Mouse (Mus musculus): Measurements from ENCODE around the gene Klc4. TPM values are rescaled to one million over a fixed set of nuclear protein-coding genes. Genes with fewer than 3 reads are reported as not detected.

Gene Klc4
- polyA plus RNA-seq, 1 experiment = 34.5 TPM

DNA sequence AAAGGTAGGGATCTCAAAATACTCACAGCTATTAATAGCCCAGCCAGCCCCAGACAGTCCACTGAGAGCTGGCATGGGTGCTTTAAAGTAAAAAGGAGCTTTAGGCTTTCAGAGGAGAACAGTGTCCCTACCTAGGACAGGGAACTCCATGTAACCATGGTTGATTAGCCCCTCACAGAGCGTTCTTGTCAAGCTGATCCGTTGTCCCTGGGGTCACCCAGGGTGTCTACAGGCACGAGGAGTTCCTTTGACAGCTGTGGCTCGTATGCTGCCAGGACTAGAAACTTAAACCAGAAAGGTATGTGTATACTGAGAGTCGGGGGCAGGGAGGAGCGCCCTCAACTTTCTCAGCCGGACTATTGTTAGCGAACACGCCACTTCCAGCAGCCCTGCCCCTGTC lies 33.1 kb upstream of the Klc4 start:
- TF ChIP-seq CTCF (IDR thresholded peaks at IDR 0.05; ENCODE audit: borderline replicate concordance, extremely low read depth, insufficient read depth, insufficient read length) (no peak), POLR2A (IDR thresholded peaks at IDR 0.05; ENCODE audit: borderline replicate concordance, extremely low read depth, insufficient read depth, insufficient read length, poor library complexity, severe bottlenecking) (no peak)
- no peak for DNase-seq (ENCODE audit: low read depth)

GRCm38 (mm10) chr17:46678416-46678815 lies 32.6 kb upstream of the Klc4 start, which contains the start of gene Mea1:
Gene Mea1, plus strand, starts transcription at chr17:46678793.
- no peak for DNase-seq (ENCODE audit: low read depth)
- TF ChIP-seq POLR2A (IDR thresholded peaks at IDR 0.05; ENCODE audit: borderline replicate concordance, extremely low read depth, insufficient read depth, insufficient read length, poor library complexity, severe bottlenecking) = no peak
- no peak for TF ChIP-seq CTCF (IDR thresholded peaks at IDR 0.05; ENCODE audit: borderline replicate concordance, extremely low read depth, insufficient read depth, insufficient read length)

DNA sequence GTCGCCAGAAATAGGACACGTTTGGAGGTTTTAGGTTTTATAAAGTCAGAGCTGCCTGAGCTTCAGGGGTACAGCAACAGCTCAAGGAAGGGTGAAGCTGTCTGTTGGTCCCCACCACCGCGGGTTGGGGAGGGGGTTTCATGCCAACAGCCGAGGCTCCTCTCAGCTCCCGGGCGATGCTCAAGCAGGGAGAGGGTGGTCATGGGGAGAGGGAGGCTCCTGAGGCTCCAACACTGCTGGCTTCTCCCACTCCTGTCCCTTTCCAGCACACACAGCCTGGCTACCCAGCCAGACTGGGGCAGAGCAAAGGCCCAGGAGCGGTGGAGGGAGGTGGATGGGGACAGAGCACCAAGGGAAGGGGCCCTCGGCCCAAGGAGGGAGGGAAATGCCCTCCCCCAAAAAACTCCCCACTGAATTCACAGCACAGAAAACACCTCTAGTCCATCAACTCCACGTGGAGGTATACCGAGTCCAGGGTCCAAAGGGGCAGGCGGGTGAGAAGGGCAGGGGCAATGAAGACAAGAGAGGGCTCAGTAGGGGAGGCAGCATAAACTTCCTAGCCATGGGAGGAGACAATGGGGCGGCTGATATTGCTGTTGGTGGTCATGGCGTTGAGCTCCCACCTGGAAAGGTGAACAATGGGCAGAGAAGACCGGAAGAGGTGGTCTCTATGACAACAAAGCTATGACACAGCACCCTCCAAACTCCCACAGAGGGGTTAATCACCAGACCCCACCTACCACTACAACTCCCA lies 28.9 kb upstream of the Klc4 start:
- no peak for TF ChIP-seq POLR2A (IDR thresholded peaks at IDR 0.05; ENCODE audit: borderline replicate concordance, extremely low read depth, insufficient read depth, insufficient read length, poor library complexity, severe bottlenecking)
- TF ChIP-seq CTCF (IDR thresholded peaks at IDR 0.05; ENCODE audit: borderline replicate concordance, extremely low read depth, insufficient read depth, insufficient read length) = no peak
- DNase-seq (ENCODE audit: low read depth) = no peak

DNA sequence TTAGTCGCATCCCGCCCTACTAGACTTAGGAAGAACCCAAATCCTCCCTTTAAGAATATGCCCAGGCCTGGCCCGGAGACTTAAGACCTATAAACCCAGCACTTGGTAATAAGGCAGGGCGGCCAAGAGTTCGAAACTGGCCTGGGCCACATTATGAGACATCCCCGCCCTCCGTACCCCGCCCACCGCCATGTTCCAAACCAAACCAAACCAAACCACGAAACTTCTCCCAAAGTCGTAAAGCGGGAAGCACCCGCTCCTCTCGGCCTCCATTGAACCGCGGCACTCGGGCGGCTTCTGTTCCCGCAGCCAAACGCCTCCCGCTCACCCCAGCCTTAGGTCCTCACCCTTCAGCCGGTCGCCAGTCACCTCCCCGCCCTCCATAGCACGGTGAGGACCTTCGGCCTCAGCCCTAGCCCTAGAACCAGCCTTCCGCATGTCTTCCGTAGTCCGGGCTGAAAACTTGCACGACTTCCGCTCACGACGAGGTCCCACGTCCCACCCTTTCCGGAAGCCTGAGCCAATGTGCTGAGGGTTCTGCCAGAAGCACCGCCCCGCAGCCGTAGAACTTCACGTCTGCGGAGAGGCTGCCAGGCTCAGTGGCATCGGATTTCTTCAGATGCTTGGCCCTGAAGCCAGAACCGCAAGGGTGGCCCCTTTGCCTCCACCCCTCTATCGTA lies 28.2 kb upstream of the Klc4 start, which contains the start of gene Rrp36:
Gene Rrp36, minus strand, starts transcription at position 503 of the 680 bp plus-strand sequence.
- peak; percentile 97 for DNase-seq (ENCODE audit: low read depth)
- TF ChIP-seq POLR2A (IDR thresholded peaks at IDR 0.05; ENCODE audit: borderline replicate concordance, extremely low read depth, insufficient read depth, insufficient read length, poor library complexity, severe bottlenecking) (peak; percentile 23; the same call in 1 of the 2 replicates), CTCF (IDR thresholded peaks at IDR 0.05; ENCODE audit: borderline replicate concordance, extremely low read depth, insufficient read depth, insufficient read length) (no peak)

- TF ChIP-seq CTCF (IDR thresholded peaks at IDR 0.05; ENCODE audit: borderline replicate concordance, extremely low read depth, insufficient read depth, insufficient read length) = no peak
- TF ChIP-seq POLR2A (IDR thresholded peaks at IDR 0.05; ENCODE audit: borderline replicate concordance, extremely low read depth, insufficient read depth, insufficient read length, poor library complexity, severe bottlenecking) = no peak
- DNase-seq (ENCODE audit: low read depth) = no peak
These were observed 24.1 kb upstream of the Klc4 start for GRCm38 (mm10) chr17:46669911-46670310.

GRCm38 (mm10) chr17:46667712-46668111 lies 21.9 kb upstream of the Klc4 start:
- no peak for TF ChIP-seq CTCF (IDR thresholded peaks at IDR 0.05; ENCODE audit: borderline replicate concordance, extremely low read depth, insufficient read depth, insufficient read length)
- no peak for DNase-seq (ENCODE audit: low read depth)

- TF ChIP-seq POLR2A (IDR thresholded peaks at IDR 0.05; ENCODE audit: borderline replicate concordance, extremely low read depth, insufficient read depth, insufficient read length, poor library complexity, severe bottlenecking) (no peak), CTCF (IDR thresholded peaks at IDR 0.05; ENCODE audit: borderline replicate concordance, extremely low read depth, insufficient read depth, insufficient read length) (no peak)
- no peak for DNase-seq (ENCODE audit: low read depth)
These were observed 16.9 kb upstream of the Klc4 start for GRCm38 (mm10) chr17:46662730-46663129.

DNA sequence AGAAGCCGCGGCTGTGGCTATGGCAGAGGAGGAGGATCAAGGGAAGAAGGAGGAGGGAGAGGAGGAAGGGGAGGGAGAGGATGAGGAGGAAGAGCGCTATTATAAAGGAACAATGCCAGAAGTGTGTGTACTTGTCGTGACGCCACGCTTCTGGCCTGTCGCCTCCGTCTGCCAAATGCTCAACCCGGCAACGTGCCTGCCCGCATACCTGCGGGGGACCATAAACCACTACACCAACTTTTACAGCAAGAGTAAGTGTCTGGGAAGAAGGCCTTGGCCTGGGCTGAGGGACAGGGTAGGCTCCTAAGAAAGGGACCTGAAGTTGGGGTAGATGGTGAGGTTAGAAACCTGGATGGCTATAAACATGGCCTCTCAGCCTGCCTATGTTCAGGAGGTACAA lies 16.2 kb upstream of the Klc4 start:
- no peak for DNase-seq (ENCODE audit: low read depth)
- TF ChIP-seq POLR2A (IDR thresholded peaks at IDR 0.05; ENCODE audit: borderline replicate concordance, extremely low read depth, insufficient read depth, insufficient read length, poor library complexity, severe bottlenecking) (no peak), CTCF (IDR thresholded peaks at IDR 0.05; ENCODE audit: borderline replicate concordance, extremely low read depth, insufficient read depth, insufficient read length) (no peak)

DNA sequence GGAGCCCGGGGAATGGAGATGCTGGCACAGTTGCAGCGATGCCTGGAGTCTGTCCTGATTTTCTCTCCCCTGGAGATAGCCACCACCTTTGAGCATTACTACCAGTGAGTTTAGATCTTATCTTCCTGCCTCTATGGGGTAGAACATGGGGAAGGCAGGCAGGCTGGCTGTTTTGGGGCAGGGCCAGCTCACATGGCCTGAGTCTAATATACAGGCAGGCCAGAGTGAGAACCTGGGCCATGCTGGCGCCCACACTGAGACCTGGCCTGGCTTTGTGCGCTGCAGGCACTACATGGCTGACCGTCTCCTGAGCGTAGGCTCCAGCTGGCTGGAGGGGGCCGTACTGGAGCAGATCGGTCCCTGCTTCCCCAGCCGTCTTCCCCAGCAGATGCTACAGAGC lies 15.5 kb upstream of the Klc4 start:
- TF ChIP-seq POLR2A (IDR thresholded peaks at IDR 0.05; ENCODE audit: borderline replicate concordance, extremely low read depth, insufficient read depth, insufficient read length, poor library complexity, severe bottlenecking) (no peak), CTCF (IDR thresholded peaks at IDR 0.05; ENCODE audit: borderline replicate concordance, extremely low read depth, insufficient read depth, insufficient read length) (no peak)
- DNase-seq (ENCODE audit: low read depth) = no peak

DNA sequence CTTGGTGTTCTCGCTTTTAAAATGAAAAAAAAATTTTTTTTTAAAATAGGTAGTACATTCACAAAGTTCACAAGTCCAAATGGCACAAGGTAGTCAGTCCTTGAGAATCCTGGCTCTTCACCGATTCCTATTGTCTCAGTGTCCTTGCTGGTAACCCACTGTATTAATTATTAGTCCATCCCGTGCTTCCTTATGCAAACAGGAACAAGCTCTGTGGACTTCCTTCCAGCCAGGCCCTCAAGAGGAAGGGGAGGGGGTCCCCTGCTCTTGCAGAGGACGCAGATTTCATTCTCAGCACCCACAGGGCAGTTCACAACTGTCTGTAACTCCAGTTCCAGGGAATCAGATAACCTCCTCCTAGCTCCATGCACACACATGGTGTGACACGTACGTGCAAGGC lies 10.2 kb upstream of the Klc4 start:
- TF ChIP-seq CTCF (IDR thresholded peaks at IDR 0.05; ENCODE audit: borderline replicate concordance, extremely low read depth, insufficient read depth, insufficient read length) (no peak), POLR2A (IDR thresholded peaks at IDR 0.05; ENCODE audit: borderline replicate concordance, extremely low read depth, insufficient read depth, insufficient read length, poor library complexity, severe bottlenecking) (no peak)
- no peak for DNase-seq (ENCODE audit: low read depth)

- DNase-seq (ENCODE audit: low read depth) = peak; percentile 40
- TF ChIP-seq CTCF (IDR thresholded peaks at IDR 0.05; ENCODE audit: borderline replicate concordance, extremely low read depth, insufficient read depth, insufficient read length) (no peak), POLR2A (IDR thresholded peaks at IDR 0.05; ENCODE audit: borderline replicate concordance, extremely low read depth, insufficient read depth, insufficient read length, poor library complexity, severe bottlenecking) (no peak)
These were observed 6.1 kb upstream of the Klc4 start for GRCm38 (mm10) chr17:46651755-46652547.
